Mouse (Mus musculus) kidney, embryonic 14.5 days (tissue): ENCODE measurements around the gene Hnrnpl. TPM values are rescaled to one million over a fixed set of nuclear protein-coding genes. Genes with fewer than 3 reads are reported as not detected.
A peak's percentile ranks its signal among the peaks of the same experiment; 100 is the strongest.

ENCODE experiments used
- ATAC-seq: fragments of 200-750 bp; cut with Nextera tagmentation; 2 replicates; pipeline ENCODE4 v1.8.0; 2017; ENCODE audit warnings: moderate number of reproducible peaks, mild to moderate bottlenecking, moderate TSS enrichment, moderate library complexity; ENCODE audit not compliant: low FRiP score, low TSS enrichment
- H3K27ac ChIP-seq: fragments of 300-500 bp; sonication (generic); 2 replicates; pipeline ENCODE4 v1.5.1; 2014; ENCODE audit warnings: low read depth, mild to moderate bottlenecking, low read length, moderate library complexity, mixed read lengths
- H3K27me3 ChIP-seq: fragments of 300-500 bp; sonication (generic); 2 replicates; pipeline ENCODE4 v1.6.1; 2014; ENCODE audit warnings: mild to moderate bottlenecking, low read length; ENCODE audit not compliant: control insufficient read depth, insufficient read depth
- H3K36me3 ChIP-seq: fragments of 300-500 bp; sonication (generic); 2 replicates; pipeline ENCODE4 v1.6.1; 2014; ENCODE audit warnings: low read length, mixed read lengths; ENCODE audit not compliant: control insufficient read depth, insufficient read depth
- H3K4me1 ChIP-seq: fragments of 300-500 bp; sonication (generic); 2 replicates; pipeline ENCODE4 v1.6.1; 2014; ENCODE audit warnings: low read length, mixed read lengths; ENCODE audit not compliant: control insufficient read depth, insufficient read depth
- H3K4me2 ChIP-seq: fragments of 300-500 bp; sonication (generic); replicated peaks from 2 replicates; pipeline ENCODE4 v1.6.1; 2014; ENCODE audit warnings: low read depth, mild to moderate bottlenecking, low read length
- H3K4me3 ChIP-seq: fragments of 300-500 bp; sonication (generic); 2 replicates; pipeline ENCODE4 v1.5.1; 2014; ENCODE audit warnings: mild to moderate bottlenecking, low read length
- H3K9ac ChIP-seq: fragments of 300-500 bp; sonication (generic); 2 replicates; pipeline ENCODE4 v1.6.1; 2014; ENCODE audit warnings: low read depth, mild to moderate bottlenecking, low read length, moderate library complexity
- H3K9me3 ChIP-seq: fragments of 300-500 bp; sonication (generic); 2 replicates; pipeline ENCODE4 v1.6.1; 2016; ENCODE audit warnings: low read length; ENCODE audit not compliant: control insufficient read depth
- WGBS: fragments of 180-500 bp; shearing (Covaris S2); extraction: QIAGEN DNeasy Blood & Tissue Kit; methylation state at CpG from one replicate; pipeline ENCODE4 v1.1.7; 2014; 5-methylcytosine and 5-hydroxymethylcytosine counted together
- polyA plus RNA-seq: library from polyadenylated mRNA; unstranded; fragments of >200 nt; fragmentation: Nextera tagmentation; extraction: Ambion mirVana; gene quantifications from 2 replicates; pipeline ENCODE4 v1.2.1, GENCODE M21; 2014

The Hnrnpl gene
- polyA plus RNA-seq, 1 experiment from 2014 or later: 283 TPM

GRCm38 (mm10) chr7:28847273-28847672, 38.9 kb downstream of the Hnrnpl start:
- 57% methylated on average over 1 of the region's 1 CpGs for WGBS
- no peak overlapping the region for H3K27ac ChIP-seq

GRCm38 (mm10) chr7:28849700-28850236, 41.4 kb downstream of the Hnrnpl start:
- no peak overlapping the region for H3K9ac ChIP-seq
- no peak overlapping the region for H3K27ac ChIP-seq
- 38% methylated on average over 1 of the region's 1 CpGs for WGBS
- no peak overlapping the region for H3K4me2 ChIP-seq
- H3K27me3 ChIP-seq: no peaks in the 10 kb centered on the region
- H3K4me3 ChIP-seq: no peak overlapping the region
- 0 out of 2 replicates have a peak, but pooled peaks cover 8% of the 10 kb centered on the region for H3K4me1 ChIP-seq
- 0 out of 2 replicates have a peak, but pooled peaks cover 2% of the 10 kb centered on the region for H3K9me3 ChIP-seq
- ATAC-seq: 0 out of 2 replicates have a peak, but pooled peaks have one; percentile 39
- H3K36me3 ChIP-seq: no peaks in the 10 kb centered on the region

More at GRCm38 (mm10) chr7:28847273-28847672, 38.9 kb downstream of the Hnrnpl start:
- H3K4me3 ChIP-seq: no peak overlapping the region
- no peaks in the 10 kb centered on the region for H3K27me3 ChIP-seq
- 0 out of 2 replicates have a peak, but pooled peaks cover 2% of the 10 kb centered on the region for H3K9me3 ChIP-seq
- no peak overlapping the region for H3K4me2 ChIP-seq
- ATAC-seq: no peak
- H3K36me3 ChIP-seq: no peaks in the 10 kb centered on the region
- H3K4me1 ChIP-seq: 0 out of 2 replicates have a peak, but pooled peaks cover 8% of the 10 kb centered on the region
- no peak overlapping the region for H3K9ac ChIP-seq

GRCm38 (mm10) chr7:28850642-28851041, 42.3 kb downstream of the Hnrnpl start:
- Histone ChIP-seq H3K4me2 (no peak overlapping the region), H3K27ac (0 out of 2 replicates have a peak overlapping the region, but pooled peaks have one; percentile 24), H3K36me3 (no peaks in the 10 kb centered on the region), H3K9me3 (0 out of 2 replicates have a peak, but pooled peaks cover 2% of the 10 kb centered on the region), H3K4me3 (no peak overlapping the region), H3K9ac (no peak overlapping the region), H3K27me3 (no peaks in the 10 kb centered on the region), H3K4me1 (0 out of 2 replicates have a peak, but pooled peaks cover 8% of the 10 kb centered on the region)
- WGBS: 72% methylated on average over 4 of the region's 4 CpGs
- ATAC-seq: no peak

GRCm38 (mm10) chr7:28859953-28860352, 51.6 kb downstream of the Hnrnpl start:
- H3K9me3 ChIP-seq: peaks cover 4% of the 10 kb centered on the region; the same call in 1 of the 2 replicates
- no peak overlapping the region for H3K4me3 ChIP-seq
- no peak overlapping the region for H3K9ac ChIP-seq
- H3K4me2 ChIP-seq: no peak overlapping the region
- H3K36me3 ChIP-seq: no peaks in the 10 kb centered on the region
- WGBS: 94% methylated on average over 2 of the region's 2 CpGs
- H3K4me1 ChIP-seq: peaks cover 7% of the 10 kb centered on the region
- no peak for ATAC-seq
- H3K27ac ChIP-seq: no peak overlapping the region
- no peaks in the 10 kb centered on the region for H3K27me3 ChIP-seq

- 89% methylated on average over 6 of the region's 6 CpGs for WGBS
- Histone ChIP-seq H3K27me3 (no peaks in the 10 kb centered on the region), H3K27ac (no peak overlapping the region), H3K4me1 (peaks cover 12% of the 10 kb centered on the region), H3K9me3 (peaks cover 4% of the 10 kb centered on the region; the same call in 1 of the 2 replicates), H3K4me3 (no peak overlapping the region), H3K4me2 (no peak overlapping the region), H3K36me3 (no peaks in the 10 kb centered on the region), H3K9ac (no peak overlapping the region)
- no peak for ATAC-seq
These were observed 52.6 kb downstream of the Hnrnpl start for GRCm38 (mm10) chr7:28860898-28861297.

GRCm38 (mm10) chr7:28862817-28863499, 54.6 kb downstream of the Hnrnpl start:
- H3K9me3 ChIP-seq: peaks cover 4% of the 10 kb centered on the region; the same call in 1 of the 2 replicates
- 74% methylated on average over 15 of the region's 15 CpGs for WGBS
- ATAC-seq: no peak

GRCm38 (mm10) chr7:28863540-28863939, 55.2 kb downstream of the Hnrnpl start, which contains the start of gene Lgals7:
Gene Lgals7, plus strand, starts transcription at chr7:28863853.
- H3K4me1 ChIP-seq: peaks cover 12% of the 10 kb centered on the region
- 0 out of 2 replicates have a peak within 1 kb of the TSS, but pooled peaks have one; percentile 12 for H3K9ac ChIP-seq
- 0 out of 2 replicates have a peak within 1 kb of the TSS, but pooled peaks have one; percentile 17 for H3K27ac ChIP-seq
- no peak within 1 kb of the TSS for H3K4me3 ChIP-seq
- H3K4me2 ChIP-seq: no peak within 1 kb of the TSS
- peaks cover 4% of the 10 kb centered on the region; the same call in 1 of the 2 replicates for H3K9me3 ChIP-seq
- WGBS: 85% methylated on average over 6 of the region's 6 CpGs
- ATAC-seq: no peak
- H3K36me3 ChIP-seq: no peaks in the 10 kb centered on the region
- H3K27me3 ChIP-seq: no peaks in the 10 kb centered on the region

More at GRCm38 (mm10) chr7:28862817-28863499, 54.6 kb downstream of the Hnrnpl start:
- no peak overlapping the region for H3K27ac ChIP-seq
- H3K4me2 ChIP-seq: no peak overlapping the region
- no peak overlapping the region for H3K4me3 ChIP-seq
- H3K27me3 ChIP-seq: no peaks in the 10 kb centered on the region
- H3K9ac ChIP-seq: no peak overlapping the region
- peaks cover 12% of the 10 kb centered on the region for H3K4me1 ChIP-seq
- H3K36me3 ChIP-seq: no peaks in the 10 kb centered on the region

GRCm38 (mm10) chr7:28864288-28864750, 56.0 kb downstream of the Hnrnpl start:
- Histone ChIP-seq H3K4me2 (no peak overlapping the region), H3K27ac (0 out of 2 replicates have a peak overlapping the region, but pooled peaks have one; percentile 17), H3K9me3 (peaks cover 4% of the 10 kb centered on the region; the same call in 1 of the 2 replicates), H3K4me3 (no peak overlapping the region), H3K36me3 (no peaks in the 10 kb centered on the region), H3K9ac (0 out of 2 replicates have a peak overlapping the region, but pooled peaks have one; percentile 12), H3K4me1 (peaks cover 12% of the 10 kb centered on the region), H3K27me3 (no peaks in the 10 kb centered on the region)
- no peak for ATAC-seq
- WGBS: 47% methylated on average over 9 of the region's 9 CpGs
